Mouse (Mus musculus) C2C12 (cell line): ENCODE results near the gene Atp2b4.

Source experiments
- CTCF ChIP-seq: IDR thresholded peaks from one replicate; pipeline ENCODE4 v1.5.1; 2011; ENCODE audit not compliant: control insufficient read depth, insufficient read depth, insufficient read length
- MAX ChIP-seq: IDR thresholded peaks from one replicate; pipeline ENCODE4 v1.6.1; 2011; ENCODE audit warnings: mild to moderate bottlenecking, control low read depth

- TF ChIP-seq CTCF (no peak), MAX (peak; percentile 45)
Observed at GRCm38 (mm10) chr1:133777651-133778231, 23.1 kb downstream of the Atp2b4 start.
